Mouse (Mus musculus) brown adipose tissue, adult 24 weeks (tissue): ENCODE results near the gene Olfr642. TPM values are rescaled to one million over a fixed set of nuclear protein-coding genes. Genes with fewer than 3 reads are reported as not detected.

Experiments used
- polyA plus RNA-seq: library from polyadenylated mRNA; stranded (reverse); fragments of >200 nt; gene quantifications from 2 replicates; pipeline ENCODE4 v1.2.4, GENCODE M21; 2012; ENCODE audit not compliant: missing spikeins, insufficient read depth, insufficient read length

The Olfr642 gene
- polyA plus RNA-seq, 1 experiment, result not detected

Other genes with a start within 250 kb of the Olfr642 start
- 87.6 and 749 TPM in 2 replicates for gene Hbb-bt, start 238.7 kb downstream of the Olfr642 start, polyA plus RNA-seq
- gene Hbb-bs, start 224.6 kb downstream of the Olfr642 start, polyA plus RNA-seq, result 880 and 4,613 TPM in 2 replicates
- gene Hbb-bh2, start 212.1 kb downstream of the Olfr642 start, polyA plus RNA-seq, result not detected in 2 replicates
- gene Hbb-bh1, start 209.5 kb downstream of the Olfr642 start, polyA plus RNA-seq, result not detected in 2 replicates
- not detected in 2 replicates for gene Hbb-y, start 199.4 kb downstream of the Olfr642 start, polyA plus RNA-seq
- gene Olfr66, start 166.4 kb downstream of the Olfr642 start, polyA plus RNA-seq, result not detected in 2 replicates
- not detected in 2 replicates for gene Olfr64, start 158.2 kb downstream of the Olfr642 start, polyA plus RNA-seq
- not detected in 2 replicates for gene Olfr65, start 149.2 kb downstream of the Olfr642 start, polyA plus RNA-seq
- not detected in 2 replicates for gene Olfr631, start 123.8 kb downstream of the Olfr642 start, polyA plus RNA-seq
- not detected in 2 replicates for gene Olfr632, start 118.3 kb downstream of the Olfr642 start, polyA plus RNA-seq
- not detected in 2 replicates for gene Olfr633, start 108.2 kb downstream of the Olfr642 start, polyA plus RNA-seq
- gene Olfr635, start 81.5 kb downstream of the Olfr642 start, polyA plus RNA-seq, result not detected in 2 replicates
- not detected in 2 replicates for gene Olfr638, start 53.9 kb downstream of the Olfr642 start, polyA plus RNA-seq
- gene Olfr639, start 35.4 kb downstream of the Olfr642 start, polyA plus RNA-seq, result not detected in 2 replicates
- gene Olfr640, start 27.1 kb downstream of the Olfr642 start, polyA plus RNA-seq, result not detected in 2 replicates
- not detected in 2 replicates for gene Olfr641, start 17.2 kb downstream of the Olfr642 start, polyA plus RNA-seq
- gene 4930516K23Rik, start 8.8 kb upstream of the Olfr642 start, polyA plus RNA-seq, result not detected in 2 replicates
- not detected in 2 replicates for gene Olfr644, start 19.2 kb upstream of the Olfr642 start, polyA plus RNA-seq
- not detected in 2 replicates for gene Olfr645, start 32.8 kb upstream of the Olfr642 start, polyA plus RNA-seq
- gene Olfr646, start 52.2 kb upstream of the Olfr642 start, polyA plus RNA-seq, result not detected in 2 replicates
- gene Ubqln5, start 77.2 kb upstream of the Olfr642 start, polyA plus RNA-seq, result not detected in 2 replicates
- gene Olfr643, start 84.7 kb upstream of the Olfr642 start, polyA plus RNA-seq, result not detected in 2 replicates
- gene Ubqln3, start 90.6 kb upstream of the Olfr642 start, polyA plus RNA-seq, result not detected in 2 replicates
- gene Ubqlnl, start 97.9 kb upstream of the Olfr642 start, polyA plus RNA-seq, result not detected in 2 replicates
- gene Olfm5, start 112.2 kb upstream of the Olfr642 start, polyA plus RNA-seq, result not detected in 2 replicates
- not detected in 2 replicates for gene Olfr648, start 130.7 kb upstream of the Olfr642 start, polyA plus RNA-seq
- gene Olfr649, start 143.3 kb upstream of the Olfr642 start, polyA plus RNA-seq, result not detected in 2 replicates
- gene Trim6, start 166.1 kb upstream of the Olfr642 start, polyA plus RNA-seq, result 0.92 TPM in 1 of 2 replicates, not detected in the other
- gene Trim34a, start 191.8 kb upstream of the Olfr642 start, polyA plus RNA-seq, result 2.2 and 2.5 TPM in 2 replicates
- gene Trim5, start 235.4 kb upstream of the Olfr642 start, polyA plus RNA-seq, result 0.58 and 0.67 TPM in 2 replicates